Mouse (Mus musculus) liver, adult 2 months (tissue): ENCODE measurements around the gene Cox14.

Experiments
- CTCF ChIP-seq: fragments of 200-500 bp; IDR thresholded peaks from 2 replicates; pipeline ENCODE4 v1.5.1; 2011; ENCODE audit warnings: low read depth, low read length, control low read depth
- POLR2A ChIP-seq: fragments of 200-500 bp; IDR thresholded peaks from 2 replicates; pipeline ENCODE4 v1.6.1; 2011; ENCODE audit warnings: low read length, control low read depth; ENCODE audit not compliant: insufficient read depth; ENCODE audit errors: extremely low read depth

GRCm38 (mm10) chr15:99711491-99711890 lies 13.9 kb upstream of the Cox14 start:
- TF ChIP-seq CTCF, result no peak
- TF ChIP-seq POLR2A, result no peak
